Mouse (Mus musculus): ENCODE measurements around the gene Fat1. TPM values are rescaled to one million over a fixed set of nuclear protein-coding genes. Genes with fewer than 3 reads are reported as not detected.

Fat1 gene
- 2.0 and 2.4 TPM in 2 replicates for polyA plus RNA-seq (2012; rRNA removed)

DNA sequence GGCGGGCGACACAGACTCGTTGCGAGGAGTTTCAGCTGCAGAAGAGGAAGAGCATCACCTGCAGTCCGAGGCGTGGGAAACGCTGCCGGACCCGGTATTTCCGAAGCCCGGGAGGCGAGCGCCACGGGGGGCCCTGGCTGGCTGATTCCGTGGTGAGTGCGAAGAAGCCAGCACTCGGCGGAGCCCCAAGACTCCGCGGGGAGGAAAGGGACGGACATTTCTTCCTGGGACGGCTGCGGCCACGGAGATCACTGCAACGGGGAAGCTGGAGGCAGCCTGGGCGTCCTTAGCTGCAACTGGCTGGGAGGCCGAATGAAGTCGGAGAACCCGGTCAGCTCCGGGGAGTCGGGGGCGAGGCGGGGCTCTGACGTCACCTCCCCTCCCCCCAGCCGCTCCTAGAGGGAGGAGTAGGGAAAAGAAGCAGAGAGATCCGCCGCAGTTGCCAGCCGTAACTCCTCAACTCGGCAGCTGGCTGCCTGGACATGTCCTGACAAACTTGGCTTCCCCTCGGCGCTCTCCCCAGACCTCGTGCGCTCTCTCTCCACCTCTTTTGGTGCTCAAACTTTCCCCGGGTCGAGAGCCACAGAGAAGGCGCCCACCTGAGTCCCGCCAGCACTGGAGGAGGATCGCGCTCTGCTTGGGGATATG is at the start of gene Fat1:
Fat1 (plus strand) TSS at position 598 of the 648 bp plus-strand sequence.
- peaks cover 18% of the 10 kb centered on the region for H3K27me3 ChIP-seq (ENCODE audit: control insufficient read depth, insufficient read depth, low read length)
- no peak for TF ChIP-seq CTCF (IDR thresholded peaks at IDR 0.05; ENCODE audit: extremely low read depth, insufficient read depth, insufficient read length, insufficient replicate concordance)
- no peak for TF ChIP-seq POLR2A (IDR thresholded peaks at IDR 0.05; ENCODE audit: low read depth, low read length)
- WGBS = 2% methylated on average over 49 of the region's 49 CpGs
- DNase-seq (ENCODE audit: low read depth in 1 of 2, low spot score in 2 of 2) = no peak
- H3K4me3 ChIP-seq (ENCODE audit: extremely low read depth, insufficient read depth, insufficient read length) = peak within 1 kb of the TSS; percentile 23; the same call in 1 of the 2 replicates
- H3K4me1 ChIP-seq (ENCODE audit: control insufficient read depth, insufficient read depth, insufficient read length) = no peaks in the 10 kb centered on the region
- H3K27ac ChIP-seq (ENCODE audit: insufficient read depth, low read length) = no peak within 1 kb of the TSS
- H3K36me3 ChIP-seq (ENCODE audit: control insufficient read depth, insufficient read depth, low read length) = no peaks in the 10 kb centered on the region

DNA sequence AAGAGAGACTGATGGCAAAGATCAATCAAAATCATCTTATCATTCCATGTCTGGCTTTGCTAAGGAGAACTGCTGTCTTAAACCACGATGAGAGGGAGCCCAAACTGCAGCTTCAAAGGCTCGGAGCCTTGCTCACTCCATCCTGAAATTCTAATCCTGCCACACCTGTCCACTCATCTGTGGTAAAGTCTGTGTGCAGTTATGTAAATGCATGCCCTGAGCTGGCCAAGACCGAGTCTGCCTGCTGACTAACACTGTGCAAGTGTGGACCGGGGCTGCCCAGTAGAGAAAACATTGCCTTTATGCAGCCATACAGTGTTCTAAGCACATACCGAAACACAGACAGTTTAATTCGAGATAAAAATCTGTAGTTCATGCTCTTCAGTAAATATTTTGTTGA is 40.6 kb upstream of the Fat1 start:
- DNase-seq (ENCODE audit: low read depth in 1 of 2, low spot score in 2 of 2) = no peak
- 80% methylated on average over 6 of the region's 6 CpGs for WGBS
- no peak for TF ChIP-seq CTCF (IDR thresholded peaks at IDR 0.05; ENCODE audit: extremely low read depth, insufficient read depth, insufficient read length, insufficient replicate concordance)
- no peak for TF ChIP-seq POLR2A (IDR thresholded peaks at IDR 0.05; ENCODE audit: low read depth, low read length)
- H3K4me1 ChIP-seq (ENCODE audit: control insufficient read depth, insufficient read depth, insufficient read length) = no peaks in the 10 kb centered on the region
- H3K4me3 ChIP-seq (ENCODE audit: extremely low read depth, insufficient read depth, insufficient read length) = no peak overlapping the region
- H3K27ac ChIP-seq (ENCODE audit: insufficient read depth, low read length) = no peak overlapping the region
- H3K27me3 ChIP-seq (ENCODE audit: control insufficient read depth, insufficient read depth, low read length) = no peaks in the 10 kb centered on the region
- H3K36me3 ChIP-seq (ENCODE audit: control insufficient read depth, insufficient read depth, low read length) = no peaks in the 10 kb centered on the region

DNA sequence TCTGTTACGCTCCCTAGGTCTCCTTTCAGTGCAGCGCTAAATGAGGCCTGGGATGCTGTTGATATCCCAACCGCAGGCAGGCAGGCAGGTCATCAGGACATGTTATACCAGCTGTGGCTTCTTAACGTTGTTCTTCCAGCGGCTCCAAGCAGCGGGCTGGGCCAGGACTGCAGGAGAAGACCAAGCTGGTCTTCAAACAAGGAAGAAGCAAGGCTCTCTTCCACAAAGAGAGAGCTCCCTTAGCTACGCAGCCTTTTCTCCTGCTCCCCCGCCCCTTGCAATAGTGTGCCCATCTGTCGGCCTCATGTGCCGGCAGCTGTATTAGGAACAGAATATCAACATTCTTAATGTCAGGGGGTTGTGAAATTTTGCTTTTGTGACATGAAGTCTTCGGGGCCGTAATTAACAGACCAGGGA is 35.7 kb upstream of the Fat1 start:
- WGBS = 87% methylated on average over 12 of the region's 12 CpGs

DNA sequence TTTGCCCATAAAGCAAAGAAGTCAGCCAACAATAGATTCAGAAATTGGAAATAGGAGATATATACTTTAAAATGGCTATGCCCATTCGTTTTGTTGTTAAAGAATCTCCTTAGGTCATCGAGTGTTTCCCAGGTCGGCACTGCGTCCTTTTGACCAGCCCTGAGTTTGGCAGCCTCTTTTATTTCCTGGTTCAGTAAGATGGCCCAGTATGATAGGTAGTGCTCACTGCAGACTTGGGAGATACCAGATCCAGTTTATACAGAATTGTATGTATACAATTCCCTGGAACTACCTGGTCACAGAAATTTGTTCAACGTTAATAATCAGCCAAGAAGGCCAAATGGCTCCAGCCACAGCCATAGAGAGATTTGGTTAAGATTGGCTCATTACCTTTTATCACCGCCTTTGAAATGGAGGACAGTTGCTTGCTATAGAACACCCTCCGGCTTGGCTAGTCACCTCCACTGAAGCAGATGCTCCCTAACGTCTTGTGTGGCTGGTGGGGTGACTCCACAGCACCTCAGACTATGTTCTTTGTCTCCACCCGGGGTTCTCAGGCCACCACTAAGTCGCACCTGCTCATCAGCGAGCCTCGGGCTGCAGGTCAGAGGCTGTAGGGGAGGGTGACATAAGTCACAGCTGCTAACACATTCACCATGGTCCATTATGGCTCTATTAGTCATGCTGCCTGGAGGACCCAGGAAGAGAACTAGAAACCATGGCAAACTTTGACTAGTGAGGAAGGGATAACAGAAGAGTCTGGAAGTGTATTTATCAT is 23.9 kb upstream of the Fat1 start:
- H3K27ac ChIP-seq (ENCODE audit: insufficient read depth, low read length) = no peak overlapping the region
- no peak overlapping the region for H3K4me3 ChIP-seq (ENCODE audit: extremely low read depth, insufficient read depth, insufficient read length)
- H3K4me1 ChIP-seq (ENCODE audit: control insufficient read depth, insufficient read depth, insufficient read length) = no peaks in the 10 kb centered on the region
- no peaks in the 10 kb centered on the region for H3K36me3 ChIP-seq (ENCODE audit: control insufficient read depth, insufficient read depth, low read length)
- WGBS = 78% methylated on average over 12 of the region's 12 CpGs
- no peak for DNase-seq (ENCODE audit: low read depth in 1 of 2, low spot score in 2 of 2)
- no peaks in the 10 kb centered on the region for H3K27me3 ChIP-seq (ENCODE audit: control insufficient read depth, insufficient read depth, low read length)
- no peak for TF ChIP-seq POLR2A (IDR thresholded peaks at IDR 0.05; ENCODE audit: low read depth, low read length)
- no peak for TF ChIP-seq CTCF (IDR thresholded peaks at IDR 0.05; ENCODE audit: extremely low read depth, insufficient read depth, insufficient read length, insufficient replicate concordance)

More for the DNA sequence above, 35.7 kb upstream of the Fat1 start:
- Histone ChIP-seq H3K4me3 (ENCODE audit: extremely low read depth, insufficient read depth, insufficient read length) (no peak overlapping the region), H3K27me3 (ENCODE audit: control insufficient read depth, insufficient read depth, low read length) (no peaks in the 10 kb centered on the region), H3K36me3 (ENCODE audit: control insufficient read depth, insufficient read depth, low read length) (no peaks in the 10 kb centered on the region), H3K4me1 (ENCODE audit: control insufficient read depth, insufficient read depth, insufficient read length) (no peaks in the 10 kb centered on the region), H3K27ac (ENCODE audit: insufficient read depth, low read length) (no peak overlapping the region)
- TF ChIP-seq POLR2A (IDR thresholded peaks at IDR 0.05; ENCODE audit: low read depth, low read length) (no peak), CTCF (IDR thresholded peaks at IDR 0.05; ENCODE audit: extremely low read depth, insufficient read depth, insufficient read length, insufficient replicate concordance) (no peak)
- no peak for DNase-seq (ENCODE audit: low read depth in 1 of 2, low spot score in 2 of 2)

DNA sequence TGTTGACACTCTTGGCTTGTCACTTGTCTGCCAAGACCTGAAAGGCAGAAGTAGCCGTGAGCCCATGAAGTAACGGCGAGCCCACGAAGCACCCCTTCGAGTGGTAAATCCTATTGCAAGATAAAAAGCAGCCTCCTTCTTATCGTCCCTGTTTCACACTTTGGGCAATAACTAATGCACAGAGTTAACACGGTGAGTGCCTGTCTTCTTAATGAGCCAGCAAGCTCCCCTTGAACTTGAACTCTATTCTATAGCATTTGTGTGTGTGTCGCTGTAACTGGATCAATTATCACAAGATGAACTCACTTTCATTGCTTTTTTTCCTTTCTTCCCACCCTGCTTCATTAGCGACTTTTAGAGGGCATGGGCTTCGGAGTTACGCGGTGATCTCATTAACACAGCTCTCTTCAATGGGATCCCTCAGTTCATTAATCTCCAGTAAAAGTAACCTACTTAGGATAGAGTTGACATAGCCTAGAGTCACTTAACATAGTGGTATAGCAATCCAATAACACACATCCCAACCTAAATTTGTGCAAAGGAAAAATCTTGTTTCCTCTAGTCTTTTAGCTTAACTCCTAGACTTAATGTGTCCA is 15.7 kb upstream of the Fat1 start:
- no peaks in the 10 kb centered on the region for H3K36me3 ChIP-seq (ENCODE audit: control insufficient read depth, insufficient read depth, low read length)
- H3K27ac ChIP-seq (ENCODE audit: insufficient read depth, low read length) = no peak overlapping the region
- DNase-seq (ENCODE audit: low read depth in 1 of 2, low spot score in 2 of 2) = no peak
- H3K4me1 ChIP-seq (ENCODE audit: control insufficient read depth, insufficient read depth, insufficient read length) = no peaks in the 10 kb centered on the region
- H3K4me3 ChIP-seq (ENCODE audit: extremely low read depth, insufficient read depth, insufficient read length) = no peak overlapping the region
- 94% methylated on average over 12 of the region's 12 CpGs for WGBS
- H3K27me3 ChIP-seq (ENCODE audit: control insufficient read depth, insufficient read depth, low read length) = no peaks in the 10 kb centered on the region
- TF ChIP-seq POLR2A (IDR thresholded peaks at IDR 0.05; ENCODE audit: low read depth, low read length) = no peak

DNA sequence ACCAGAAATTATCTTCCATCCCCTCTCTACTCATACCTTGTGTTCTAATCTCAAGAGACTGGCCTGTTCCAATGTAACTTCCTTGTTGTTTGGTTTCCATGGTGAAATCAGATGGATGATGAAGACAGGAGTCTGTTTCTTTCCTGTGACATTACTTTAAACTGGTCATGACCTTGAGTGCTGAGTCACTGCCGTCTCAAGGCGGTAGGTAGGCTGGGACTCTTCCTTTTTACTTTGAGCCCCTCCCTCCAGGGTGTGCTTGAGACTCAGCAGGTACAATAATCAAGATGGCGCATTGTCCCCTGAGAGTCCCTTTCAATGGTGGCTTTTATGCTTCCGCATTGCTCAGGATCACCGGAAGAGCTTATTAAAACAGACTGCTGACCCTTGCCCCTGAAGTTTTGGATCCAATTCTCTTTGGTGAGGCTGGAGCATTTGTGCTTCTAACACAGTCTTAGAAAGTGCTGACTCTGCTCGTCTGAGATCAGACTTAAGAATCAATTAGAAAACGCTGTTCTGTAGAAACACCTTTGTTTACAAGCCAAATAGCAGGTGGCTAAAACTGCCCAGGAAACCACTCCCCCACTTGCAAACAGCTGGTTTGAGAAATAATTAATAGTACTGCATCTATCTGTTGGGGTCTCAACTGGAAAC is 14.7 kb upstream of the Fat1 start:
- no peaks in the 10 kb centered on the region for H3K27me3 ChIP-seq (ENCODE audit: control insufficient read depth, insufficient read depth, low read length)
- 80% methylated on average over 7 of the region's 7 CpGs for WGBS
- H3K4me1 ChIP-seq (ENCODE audit: control insufficient read depth, insufficient read depth, insufficient read length) = no peaks in the 10 kb centered on the region
- H3K36me3 ChIP-seq (ENCODE audit: control insufficient read depth, insufficient read depth, low read length) = no peaks in the 10 kb centered on the region
- H3K4me3 ChIP-seq (ENCODE audit: extremely low read depth, insufficient read depth, insufficient read length) = no peak overlapping the region
- no peak for DNase-seq (ENCODE audit: low read depth in 1 of 2, low spot score in 2 of 2)
- H3K27ac ChIP-seq (ENCODE audit: insufficient read depth, low read length) = no peak overlapping the region
- TF ChIP-seq CTCF (IDR thresholded peaks at IDR 0.05; ENCODE audit: extremely low read depth, insufficient read depth, insufficient read length, insufficient replicate concordance) (no peak), POLR2A (IDR thresholded peaks at IDR 0.05; ENCODE audit: low read depth, low read length) (no peak)
